Mouse (Mus musculus): Measurements from ENCODE around the gene Gm20830. TPM values are rescaled to one million over a fixed set of nuclear protein-coding genes. Genes with fewer than 3 reads are reported as not detected.

Gene Gm20830
- not detected in 2 replicates for polyA plus RNA-seq (2021; fragmentation: Nextera tagmentation)
- long read RNA-seq, experiment 1: 0 reads
- long read RNA-seq, experiment 2: 0 reads

GRCm38 (mm10) chrY:6918182-6918581 lies at the start of gene Gm20830:
Gene Gm20830 (minus strand): TSS chrY:6918282.

Other genes with a start within 250 kb of the Gm20830 start
- gene Gm21719, start 235.4 kb downstream of the Gm20830 start, polyA plus RNA-seq (2021; fragmentation: Nextera tagmentation): not detected in 2 replicates